Mouse (Mus musculus) stomach, embryonic 15.5 days (tissue): ENCODE measurements around the gene Gpr157. TPM values are rescaled to one million over a fixed set of nuclear protein-coding genes. Genes with fewer than 3 reads are reported as not detected.

ENCODE experiments used
- ATAC-seq: fragments of 200-750 bp; cut with Nextera tagmentation; 2 replicates; pipeline ENCODE4 v1.8.0; 2017; ENCODE audit warnings: low read depth, moderate number of reproducible peaks, moderate TSS enrichment; ENCODE audit not compliant: insufficient read depth, low FRiP score
- H3K27ac ChIP-seq: fragments of 300-500 bp; sonication (generic); 2 replicates; pipeline ENCODE4 v1.5.1; 2015; ENCODE audit warnings: mild to moderate bottlenecking, inconsistent platforms
- H3K27me3 ChIP-seq: fragments of 300-500 bp; sonication (generic); replicated peaks from 2 replicates; pipeline ENCODE4 v1.6.1; 2015; ENCODE audit warnings: inconsistent platforms
- H3K36me3 ChIP-seq: fragments of 300-500 bp; sonication (generic); 2 replicates; pipeline ENCODE4 v1.6.1; 2015; ENCODE audit warnings: inconsistent platforms
- H3K4me1 ChIP-seq: fragments of 300-500 bp; sonication (generic); 2 replicates; pipeline ENCODE4 v1.6.1; 2015; ENCODE audit warnings: inconsistent platforms
- H3K4me2 ChIP-seq: fragments of 300-500 bp; sonication (generic); 2 replicates; pipeline ENCODE4 v1.6.1; 2015; ENCODE audit warnings: mild to moderate bottlenecking, inconsistent platforms
- H3K4me3 ChIP-seq: fragments of 300-500 bp; sonication (generic); replicated peaks from 2 replicates; pipeline ENCODE4 v1.5.1; 2015; ENCODE audit warnings: inconsistent platforms
- H3K9ac ChIP-seq: fragments of 300-500 bp; sonication (generic); 2 replicates; pipeline ENCODE4 v1.6.1; 2015; ENCODE audit warnings: inconsistent platforms
- H3K9me3 ChIP-seq: fragments of 300-500 bp; sonication (generic); 2 replicates; pipeline ENCODE4 v1.6.1; 2016; ENCODE audit warnings: inconsistent platforms
- WGBS: fragments of 180-500 bp; shearing (Covaris S2); methylation state at CpG from one replicate; pipeline ENCODE4 v1.1.7; 2015; 5-methylcytosine and 5-hydroxymethylcytosine counted together
- polyA plus RNA-seq: library from polyadenylated mRNA; unstranded; fragments of >200 nt; fragmentation: Nextera tagmentation; extraction: Ambion mirVana; gene quantifications from 2 replicates; pipeline ENCODE4 v1.2.1, GENCODE M21; 2015

Gene Gpr157
- polyA plus RNA-seq, 1 experiment from 2014 or later: 1.2 TPM

GRCm38 (mm10) chr4:150135254-150135653 lies 48.1 kb downstream of the Gpr157 start:
- Histone ChIP-seq H3K27ac (no peak overlapping the region), H3K36me3 (no peaks in the 10 kb centered on the region), H3K27me3 (no peaks in the 10 kb centered on the region), H3K4me2 (no peak overlapping the region), H3K4me3 (no peak overlapping the region), H3K4me1 (peaks cover 16% of the 10 kb centered on the region), H3K9me3 (no peaks in the 10 kb centered on the region), H3K9ac (no peak overlapping the region)
- WGBS: 72% methylated on average over 7 of the region's 7 CpGs
- no peak for ATAC-seq

- no peaks in the 10 kb centered on the region for H3K27me3 ChIP-seq
- ATAC-seq: no peak
- no peak overlapping the region for H3K9ac ChIP-seq
Measured at GRCm38 (mm10) chr4:150136693-150137092, 49.5 kb downstream of the Gpr157 start.

DNA sequence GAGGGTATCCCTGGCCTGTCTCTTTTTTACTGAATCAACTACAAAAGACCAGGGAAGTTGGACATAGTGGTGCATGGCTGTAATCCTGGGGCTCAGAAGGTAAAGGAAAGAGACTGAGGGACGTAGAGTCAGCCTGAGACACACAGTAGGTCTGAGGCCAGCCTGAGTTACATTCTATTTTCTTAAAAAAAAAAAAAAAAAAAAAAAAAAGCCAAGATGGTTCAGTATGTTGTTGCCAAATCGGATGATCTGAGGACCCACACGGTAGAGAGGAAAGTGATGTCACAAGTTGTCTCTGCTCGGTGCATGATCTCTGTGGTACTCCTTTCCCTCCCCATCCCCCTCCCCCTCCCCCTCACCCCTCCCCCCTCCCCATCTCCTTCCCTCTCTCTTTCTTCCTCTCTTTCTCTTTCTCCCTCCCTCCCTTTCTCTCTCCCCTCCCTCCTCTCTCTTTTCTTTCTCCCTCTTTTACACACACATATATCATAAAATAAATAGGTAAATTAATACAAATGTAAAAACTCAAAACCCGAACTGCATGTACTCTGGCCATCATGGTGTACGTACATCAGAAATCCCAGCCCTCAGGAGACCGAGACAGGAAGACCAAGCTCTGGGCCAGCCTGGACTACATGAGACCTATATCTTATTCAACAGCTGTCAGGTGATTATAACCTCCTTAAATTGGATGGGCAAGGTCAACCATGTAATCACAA lies 50.4 kb downstream of the Gpr157 start:
- peak overlapping the region; percentile 53 for H3K4me2 ChIP-seq
- no peak overlapping the region; the same call in 1 of the 2 replicates for H3K4me3 ChIP-seq
- WGBS: 83% methylated on average over 7 of the region's 7 CpGs
- no peak overlapping the region for H3K27ac ChIP-seq
- H3K27me3 ChIP-seq: no peaks in the 10 kb centered on the region
- H3K9ac ChIP-seq: no peak overlapping the region
- H3K9me3 ChIP-seq: no peaks in the 10 kb centered on the region
- ATAC-seq: no peak
- peaks cover 15% of the 10 kb centered on the region for H3K4me1 ChIP-seq
- H3K36me3 ChIP-seq: no peaks in the 10 kb centered on the region

More at GRCm38 (mm10) chr4:150136693-150137092, 49.5 kb downstream of the Gpr157 start:
- 7% methylated on average over 10 of the region's 10 CpGs for WGBS
- H3K9me3 ChIP-seq: no peaks in the 10 kb centered on the region
- 0 out of 2 replicates have a peak overlapping the region, but pooled peaks have one; percentile 23 for H3K4me2 ChIP-seq
- H3K4me1 ChIP-seq: peaks cover 16% of the 10 kb centered on the region
- H3K36me3 ChIP-seq: no peaks in the 10 kb centered on the region
- no peak overlapping the region for H3K27ac ChIP-seq
- H3K4me3 ChIP-seq: no peak overlapping the region

DNA sequence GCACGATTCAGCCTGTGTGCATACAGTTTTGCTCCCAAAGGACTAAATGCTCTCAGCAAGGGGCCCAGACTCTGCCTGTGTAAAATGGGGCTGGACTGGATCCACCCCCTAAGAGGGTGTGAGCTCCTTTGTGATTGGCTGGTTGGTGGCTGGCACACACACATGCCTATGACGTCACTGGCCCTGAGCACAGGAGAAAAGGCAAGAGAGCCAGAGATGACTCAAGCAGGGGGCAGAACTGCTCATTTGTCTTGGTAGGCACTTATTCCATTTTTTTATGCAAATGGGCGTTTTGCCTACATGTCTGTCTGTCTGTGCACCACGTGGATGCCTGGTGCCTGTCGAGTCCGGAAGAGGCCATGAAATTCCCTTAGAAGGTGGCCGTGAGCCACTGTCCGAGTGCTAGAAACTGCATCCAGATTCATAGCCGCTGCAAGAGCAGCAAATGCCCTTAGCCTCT lies 50.9 kb downstream of the Gpr157 start:
- 0 out of 2 replicates have a peak overlapping the region, but pooled peaks have one; percentile 11 for H3K27ac ChIP-seq
- H3K4me1 ChIP-seq: peaks cover 11% of the 10 kb centered on the region; the same call in 1 of the 2 replicates
- no peak overlapping the region for H3K9ac ChIP-seq
- 19% methylated on average over 9 of the region's 9 CpGs for WGBS
- H3K4me2 ChIP-seq: peak overlapping the region; percentile 53
- peak; percentile 78 for ATAC-seq
- H3K9me3 ChIP-seq: no peaks in the 10 kb centered on the region
- H3K36me3 ChIP-seq: no peaks in the 10 kb centered on the region
- peak overlapping the region; percentile 23 for H3K4me3 ChIP-seq
- no peaks in the 10 kb centered on the region for H3K27me3 ChIP-seq

DNA sequence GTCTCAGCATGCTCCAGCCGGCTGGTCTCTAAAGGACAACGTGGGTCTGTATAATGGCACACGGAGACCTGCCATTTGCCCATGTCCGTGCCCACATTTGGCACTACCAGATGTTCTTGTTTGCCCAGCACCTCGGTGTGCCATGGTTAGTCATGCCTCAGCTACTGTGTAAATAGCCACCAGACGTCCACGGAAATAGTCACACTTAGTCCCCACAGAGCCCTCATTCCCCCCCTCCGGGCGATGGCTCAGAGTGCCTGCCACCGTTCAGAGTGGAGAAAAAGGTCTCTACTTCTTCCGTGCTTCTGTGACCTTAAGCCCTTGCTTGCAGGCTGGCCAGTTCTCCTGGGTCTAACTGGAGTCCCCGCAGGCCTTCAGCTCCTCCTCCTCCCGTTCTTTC lies 51.9 kb downstream of the Gpr157 start:
- ATAC-seq: no peak
- no peaks in the 10 kb centered on the region for H3K9me3 ChIP-seq
- no peaks in the 10 kb centered on the region for H3K36me3 ChIP-seq
- 64% methylated on average over 13 of the region's 13 CpGs for WGBS
- peaks cover 10% of the 10 kb centered on the region; the same call in 1 of the 2 replicates for H3K4me1 ChIP-seq
- H3K9ac ChIP-seq: no peak overlapping the region
- H3K4me3 ChIP-seq: no peak overlapping the region
- no peak overlapping the region for H3K4me2 ChIP-seq
- no peaks in the 10 kb centered on the region for H3K27me3 ChIP-seq
- H3K27ac ChIP-seq: no peak overlapping the region

GRCm38 (mm10) chr4:150140346-150140745 lies 53.2 kb downstream of the Gpr157 start:
- no peak overlapping the region for H3K9ac ChIP-seq
- H3K4me1 ChIP-seq: peaks cover 10% of the 10 kb centered on the region; the same call in 1 of the 2 replicates
- 80% methylated on average over 7 of the region's 7 CpGs for WGBS
- no peak overlapping the region for H3K27ac ChIP-seq
- no peaks in the 10 kb centered on the region for H3K36me3 ChIP-seq
- no peak overlapping the region for H3K4me2 ChIP-seq
- ATAC-seq: no peak
- H3K4me3 ChIP-seq: no peak overlapping the region
- H3K9me3 ChIP-seq: no peaks in the 10 kb centered on the region
- H3K27me3 ChIP-seq: no peaks in the 10 kb centered on the region

GRCm38 (mm10) chr4:150144242-150144641 lies 57.1 kb downstream of the Gpr157 start:
- peak; percentile 48; the same call in 1 of the 2 replicates for ATAC-seq
- Histone ChIP-seq H3K4me3 (no peak overlapping the region), H3K4me2 (peak overlapping the region; percentile 22; the same call in 1 of the 2 replicates), H3K9me3 (no peaks in the 10 kb centered on the region), H3K4me1 (no peaks in the 10 kb centered on the region), H3K36me3 (no peaks in the 10 kb centered on the region), H3K9ac (no peak overlapping the region), H3K27ac (no peak overlapping the region), H3K27me3 (no peaks in the 10 kb centered on the region)
- 26% methylated on average over 12 of the region's 12 CpGs for WGBS

GRCm38 (mm10) chr4:150146286-150146685 lies 59.1 kb downstream of the Gpr157 start:
- H3K36me3 ChIP-seq: no peaks in the 10 kb centered on the region
- H3K4me1 ChIP-seq: no peaks in the 10 kb centered on the region
- ATAC-seq: no peak
- H3K27me3 ChIP-seq: no peaks in the 10 kb centered on the region
- no peak overlapping the region for H3K27ac ChIP-seq
- H3K4me2 ChIP-seq: no peak overlapping the region
- no peak overlapping the region for H3K9ac ChIP-seq
- no peak overlapping the region for H3K4me3 ChIP-seq
- whole genome bisulfite sequencing: 71% methylated on average over 4 of the region's 4 CpGs
- H3K9me3 ChIP-seq: no peaks in the 10 kb centered on the region

DNA sequence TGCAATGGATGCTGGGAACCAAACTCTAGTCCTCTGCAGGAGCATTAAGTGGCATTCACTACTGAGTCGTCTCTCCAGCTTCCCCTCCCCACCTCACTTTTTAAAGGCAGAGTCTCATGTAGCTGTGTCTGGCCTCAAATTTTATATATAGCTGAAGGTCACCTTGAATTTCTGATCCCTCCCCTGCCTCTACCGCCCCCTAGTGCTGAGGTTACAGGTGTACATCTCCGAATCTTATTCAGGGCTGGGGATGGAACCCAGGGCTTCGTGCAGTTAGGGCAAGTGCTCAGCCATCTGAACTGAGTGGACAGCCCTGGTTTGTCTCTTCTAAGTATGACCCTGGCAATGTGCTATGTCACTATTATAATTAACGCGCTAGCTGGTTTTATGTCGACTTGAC lies 63.9 kb downstream of the Gpr157 start:
- H3K4me2 ChIP-seq: no peak overlapping the region
- H3K27me3 ChIP-seq: no peaks in the 10 kb centered on the region
- H3K4me1 ChIP-seq: no peaks in the 10 kb centered on the region
- no peaks in the 10 kb centered on the region for H3K36me3 ChIP-seq
- no peak overlapping the region for H3K27ac ChIP-seq
- H3K9me3 ChIP-seq: no peaks in the 10 kb centered on the region
- no peak overlapping the region for H3K9ac ChIP-seq
- no peak overlapping the region for H3K4me3 ChIP-seq
- no peak for ATAC-seq
- 75% methylated on average over 7 of the region's 7 CpGs for WGBS

GRCm38 (mm10) chr4:150152483-150152882 lies 65.3 kb downstream of the Gpr157 start:
- no peak overlapping the region for H3K4me2 ChIP-seq
- no peak overlapping the region for H3K4me3 ChIP-seq
- H3K36me3 ChIP-seq: no peaks in the 10 kb centered on the region
- no peaks in the 10 kb centered on the region for H3K27me3 ChIP-seq
- no peak overlapping the region for H3K9ac ChIP-seq
- ATAC-seq: peak; percentile 86
- H3K27ac ChIP-seq: peak overlapping the region; percentile 72
- H3K9me3 ChIP-seq: no peaks in the 10 kb centered on the region
- no peaks in the 10 kb centered on the region for H3K4me1 ChIP-seq
- 61% methylated on average over 8 of the region's 8 CpGs for WGBS

DNA sequence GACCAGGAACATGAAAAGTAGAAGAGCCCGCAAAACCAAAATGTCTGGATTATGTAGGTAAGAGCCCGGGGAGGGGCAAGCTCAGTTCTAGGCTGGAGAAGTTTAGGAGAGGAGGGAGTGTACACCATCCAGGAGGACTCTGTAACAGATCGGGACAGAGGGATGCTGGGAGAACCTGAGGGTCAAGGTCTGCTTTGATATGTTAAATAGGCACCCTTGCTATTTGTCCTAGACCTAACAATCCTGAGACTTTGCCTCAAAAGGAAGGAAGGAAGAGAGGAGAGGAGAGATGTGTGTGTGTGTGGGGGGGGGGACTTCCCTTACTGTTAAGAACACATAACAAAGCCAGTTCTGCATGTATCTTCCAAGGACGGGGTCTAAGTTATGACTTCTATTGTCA lies 68.1 kb downstream of the Gpr157 start:
- no peak for ATAC-seq
- 91% methylated on average over 4 of the region's 4 CpGs for WGBS

More for the DNA sequence above, 68.1 kb downstream of the Gpr157 start:
- no peak overlapping the region for H3K4me2 ChIP-seq
- no peak overlapping the region for H3K4me3 ChIP-seq
- H3K36me3 ChIP-seq: no peaks in the 10 kb centered on the region
- H3K9me3 ChIP-seq: no peaks in the 10 kb centered on the region
- no peaks in the 10 kb centered on the region for H3K27me3 ChIP-seq
- no peak overlapping the region for H3K9ac ChIP-seq
- H3K4me1 ChIP-seq: no peaks in the 10 kb centered on the region
- H3K27ac ChIP-seq: no peak overlapping the region
